Mouse (Mus musculus): Measurements from ENCODE around the gene Clnk. TPM values are rescaled to one million over a fixed set of nuclear protein-coding genes. Genes with fewer than 3 reads are reported as not detected.

The Clnk gene
- polyA plus RNA-seq, 1 experiment from 2014 or later, result not detected

Other genes starting within 250 kb of the Clnk start
- 25.2 and 34.9 TPM in 2 replicates for gene Zfp518b, start 192.0 kb downstream of the Clnk start, polyA plus RNA-seq (2015; fragmentation: Nextera tagmentation; extraction: Ambion mirVana)